In the genomic region with DNA sequence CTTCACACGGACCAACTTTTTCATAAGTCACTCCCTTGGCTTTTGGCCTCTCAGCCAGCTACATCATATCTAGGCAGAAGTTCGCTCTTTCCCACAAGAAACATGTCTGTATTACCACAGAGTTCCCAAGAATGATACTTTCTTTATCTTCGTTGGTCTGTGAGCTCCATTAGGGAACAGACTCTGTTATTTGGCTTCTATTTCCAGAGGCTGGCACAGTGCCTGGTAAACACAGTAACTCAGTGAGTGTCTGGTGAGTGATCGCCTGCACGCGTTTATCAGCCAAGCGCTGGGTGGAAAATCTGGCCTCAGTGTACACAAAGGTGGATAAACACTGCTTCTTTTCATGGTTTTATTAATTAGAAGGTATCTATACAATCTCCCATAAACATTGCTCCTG, we compare ENCODE assay signal across 9 mouse cellular contexts. TPM values are rescaled to one million over a fixed set of nuclear protein-coding genes. Genes with fewer than 3 reads are reported as not detected.
DNase-seq lines count a peak whose midpoint lies in the region; ATAC-seq and TF ChIP-seq lines count a peak whose summit lies in the region.
"Had no signal": no experiment of that assay in that cellular context is flagged by ENCODE, and none has a peak within 500 bp of the region (broad histone marks: within the 10 kb centered on the region; RNA-seq: fewer than 3 reads in every experiment).

No protein-coding gene starts in this region.

- H3K9ac ChIP-seq in intestine, embryonic 14.5 days (ENCODE audit: low read length), result no peak overlapping the region
- no peak overlapping the region for H3K9ac ChIP-seq in liver, postnatal 0 days (replicated peaks)
- H3K9ac ChIP-seq: liver, embryonic 14.5 days had no signal

- H3K4me3 ChIP-seq in gastrocnemius, adult 2 months, result peak overlapping the region; percentile 28
- H3K4me3 ChIP-seq in intestine, embryonic 14.5 days (ENCODE audit: low read depth, low read length), result no peak overlapping the region
- no peak overlapping the region for H3K4me3 ChIP-seq in liver, postnatal 0 days (ENCODE audit: low read depth, low read length)

- 36% methylated on average over 7 of the region's 7 CpGs for WGBS in intestine, embryonic 14.5 days
- WGBS in liver, postnatal 0 days (ENCODE audit: insufficient replicate concordance), result 57% methylated on average over 7 of the region's 7 CpGs

- peak overlapping the region; percentile 75 for H3K27ac ChIP-seq in gastrocnemius, adult 2 months
- no peak overlapping the region for H3K27ac ChIP-seq in intestine, embryonic 14.5 days (ENCODE audit: low read depth)
- H3K27ac ChIP-seq in liver, postnatal 0 days (ENCODE audit: low read depth), result no peak overlapping the region
- H3K27ac ChIP-seq: liver, embryonic 14.5 days had no signal

- peak; percentile 83 for DNase-seq in cerebellum, adult 11 months
- peak; percentile 88 for DNase-seq in adrenal gland, postnatal 10 days
- peak; percentile 77 for DNase-seq in gastrocnemius, adult 2 months
- no peak for DNase-seq in intestine, embryonic 14.5 days (ENCODE audit: low spot score)
- DNase-seq in liver, postnatal 0 days, result peak; percentile 51
- peak; percentile 69 for DNase-seq in right cerebral cortex, postnatal 14 days
- DNase-seq in natural killer cell, adult 2 months (ENCODE audit: low spot score in 2 of 2), result no peak

- H3K9me3 ChIP-seq in intestine, embryonic 14.5 days (ENCODE audit: control insufficient read depth, low read length), result no peaks in the 10 kb centered on the region
- H3K9me3 ChIP-seq in liver, postnatal 0 days (ENCODE audit: low read length), result no peaks in the 10 kb centered on the region

- 0 out of 2 replicates have a peak overlapping the region, but pooled peaks have one; percentile 7 for H3K4me2 ChIP-seq in intestine, embryonic 14.5 days (ENCODE audit: low read length)
- H3K4me2 ChIP-seq in liver, postnatal 0 days (ENCODE audit: low read depth, low read length), result no peak overlapping the region

- no peaks in the 10 kb centered on the region for H3K36me3 ChIP-seq in intestine, embryonic 14.5 days (ENCODE audit: control insufficient read depth, insufficient read depth, low read length)
- H3K36me3 ChIP-seq in liver, postnatal 0 days (replicated peaks; ENCODE audit: insufficient read depth, low read length), result no peaks in the 10 kb centered on the region

- peaks cover 7% of the 10 kb centered on the region; the same call in 1 of the 2 replicates for H3K4me1 ChIP-seq in intestine, embryonic 14.5 days (replicated peaks; ENCODE audit: control insufficient read depth, insufficient read depth, low read length)
- peaks cover 11% of the 10 kb centered on the region for H3K4me1 ChIP-seq in liver, postnatal 0 days (ENCODE audit: insufficient read depth)

- TF ChIP-seq EP300 in liver, postnatal 0 days (IDR thresholded peaks at IDR 0.05; ENCODE audit: low read depth), result no peak

- no peak for ATAC-seq in cerebellum, adult (ENCODE audit: insufficient number of reproducible peaks, low FRiP score, low TSS enrichment)
- no peak for ATAC-seq in intestine, embryonic 14.5 days (replicated peaks; ENCODE audit: low FRiP score, low TSS enrichment, low read depth)
- peak; percentile 19; the same call in 1 of the 2 replicates for ATAC-seq in liver, postnatal 0 days

- TF ChIP-seq CTCF in gastrocnemius, adult 2 months (IDR thresholded peaks at IDR 0.05), result no peak
- TF ChIP-seq CTCF in liver, postnatal 0 days (IDR thresholded peaks at IDR 0.05; ENCODE audit: low read depth), result no peak

- intact Hi-C loops in gastrocnemius, adult 2 months (cut with DNase I), result no loop called here

- no peaks in the 10 kb centered on the region for H3K27me3 ChIP-seq in intestine, embryonic 14.5 days (replicated peaks; ENCODE audit: control insufficient read depth, insufficient read depth, low read length)
- peaks cover 14% of the 10 kb centered on the region for H3K27me3 ChIP-seq in liver, postnatal 0 days (ENCODE audit: insufficient read depth, low read length)

RNA-seq across cellular contexts. Expression of a gene that starts 15.9 kb away (rescaled TPM):
- 10 to 100 TPM in 1 of 2 experiments, 1 to 10 TPM in 1; 7.8 to 10.1 TPM for total RNA-seq in adrenal gland, postnatal 10 days (2021)
- 1 to 10 TPM; 2.6 to 4.7 TPM for total RNA-seq in gastrocnemius, adult 2 months (2021)
- 7.7 and 8.6 TPM in 2 replicates for polyA plus RNA-seq in intestine, embryonic 14.5 days (2014; fragmentation: Nextera tagmentation; extraction: Ambion mirVana)
- polyA plus RNA-seq in liver, postnatal 0 days (2015; fragmentation: Nextera tagmentation; extraction: Ambion mirVana), result 3.6 and 3.7 TPM in 2 replicates

RNA-seq across cellular contexts. Expression of a gene that starts 22.9 kb away (rescaled TPM):
- 1 to 10 TPM; 6.5 to 7.1 TPM for total RNA-seq in adrenal gland, postnatal 10 days (2021)
- total RNA-seq in gastrocnemius, adult 2 months (2021), result 1 to 10 TPM; 2.4 to 6.5 TPM
- polyA plus RNA-seq in intestine, embryonic 14.5 days (2014; fragmentation: Nextera tagmentation; extraction: Ambion mirVana), result 10.3 and 12.7 TPM in 2 replicates
- polyA plus RNA-seq in liver, postnatal 0 days (2015; fragmentation: Nextera tagmentation; extraction: Ambion mirVana), result 11.6 and 13.9 TPM in 2 replicates

RNA-seq across cellular contexts. Expression of a gene that starts 27.7 kb away (rescaled TPM):
- 100 to 1,000 TPM in 1 of 2 experiments, 10 to 100 TPM in 1; 55.3 to 197 TPM for total RNA-seq in adrenal gland, postnatal 10 days (2021)
- 1,000 to 10,000 TPM in 1 of 2 experiments, 100 to 1,000 TPM in 1; 885 to 2,545 TPM for total RNA-seq in gastrocnemius, adult 2 months (2021)
- 41.5 and 44.4 TPM in 2 replicates for polyA plus RNA-seq in intestine, embryonic 14.5 days (2014; fragmentation: Nextera tagmentation; extraction: Ambion mirVana)
- polyA plus RNA-seq in liver, postnatal 0 days (2015; fragmentation: Nextera tagmentation; extraction: Ambion mirVana), result 9.1 and 14.2 TPM in 2 replicates

RNA-seq across cellular contexts. Expression of a gene that starts 28.7 kb away (rescaled TPM):
- 10 to 100 TPM in 1 of 2 experiments, 1 to 10 TPM in 1; 5.1 to 13.5 TPM for total RNA-seq in adrenal gland, postnatal 10 days (2021)
- total RNA-seq in gastrocnemius, adult 2 months (2021), result 100 to 1,000 TPM; 123 to 143 TPM
- 2.1 and 4.0 TPM in 2 replicates for polyA plus RNA-seq in intestine, embryonic 14.5 days (2014; fragmentation: Nextera tagmentation; extraction: Ambion mirVana)
- polyA plus RNA-seq in liver, postnatal 0 days (2015; fragmentation: Nextera tagmentation; extraction: Ambion mirVana), result 0.86 and 1.2 TPM in 2 replicates

RNA-seq across cellular contexts. Expression of a gene that starts 44.6 kb away (rescaled TPM):
- 1 to 10 TPM; 4.6 to 7.8 TPM for total RNA-seq in adrenal gland, postnatal 10 days (2021)
- total RNA-seq in gastrocnemius, adult 2 months (2021), result 1 to 10 TPM; 3.4 to 3.9 TPM
- polyA plus RNA-seq in intestine, embryonic 14.5 days (2014; fragmentation: Nextera tagmentation; extraction: Ambion mirVana), result 13.5 and 15.4 TPM in 2 replicates
- 4.9 and 6.6 TPM in 2 replicates for polyA plus RNA-seq in liver, postnatal 0 days (2015; fragmentation: Nextera tagmentation; extraction: Ambion mirVana)

Comparison
In these comparisons a context has a peak if more than half of its experiments do, and no peak if none do; other contexts are left out.
1. DNase-seq: peak in cerebellum, adult 11 months (single experiment), adrenal gland, postnatal 10 days (single experiment), gastrocnemius, adult 2 months (single experiment), liver, postnatal 0 days (single experiment) and right cerebral cortex, postnatal 14 days (single experiment); none in intestine, embryonic 14.5 days (single experiment) and natural killer cell, adult 2 months (0 of 2).
2. RNA of a gene that starts 27.7 kb away (total RNA-seq): 885 to 2,545 TPM in gastrocnemius, adult 2 months; 55.3 to 197 TPM in adrenal gland, postnatal 10 days; every median in the first group is over 4 times any median in the second.